ENCODE assay signal across 24 mouse cellular contexts in the genomic region with DNA sequence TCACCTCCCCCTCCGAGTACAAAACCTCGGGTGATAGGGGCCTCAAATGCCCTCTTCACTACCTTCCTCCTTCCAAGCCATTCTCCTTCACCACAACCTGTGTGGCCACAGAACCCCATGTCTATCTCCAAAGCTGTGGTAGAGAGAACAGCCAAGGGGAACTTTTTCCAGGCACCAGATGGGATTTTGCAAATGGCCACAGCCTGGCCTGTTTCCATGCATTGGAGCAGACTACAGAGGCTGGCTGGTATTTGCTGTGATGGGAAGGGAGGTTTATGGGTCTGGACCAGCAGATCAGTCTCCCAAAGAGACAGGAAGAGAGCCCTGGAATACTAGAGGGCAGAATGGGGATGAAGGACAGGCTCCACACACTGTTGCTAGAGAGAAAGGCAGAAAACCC.
DNase-seq lines count a peak whose midpoint lies in the region; ATAC-seq and TF ChIP-seq lines count a peak whose summit lies in the region.
"Had no signal": no experiment of that assay in that cellular context is flagged by ENCODE, and none has a peak within 500 bp of the region (broad histone marks: within the 10 kb centered on the region; RNA-seq: fewer than 3 reads in every experiment).

No protein-coding gene starts in this region.

- H3K4me3 ChIP-seq in layer of hippocampus, adult 2 months: no peak overlapping the region
- H3K4me3 ChIP-seq in embryonic facial prominence, embryonic 14.5 days (ENCODE audit: low read depth, low read length): no peak overlapping the region
- H3K4me3 ChIP-seq: embryonic facial prominence, embryonic 15.5 days; gastrocnemius, adult 2 months; heart, embryonic 15.5 days; hindbrain, embryonic 12.5 days; hindbrain, embryonic 15.5 days had no signal

- H3K4me2 ChIP-seq in embryonic facial prominence, embryonic 14.5 days (ENCODE audit: low read depth, low read length): no peak overlapping the region
- H3K4me2 ChIP-seq: embryonic facial prominence, embryonic 15.5 days; heart, embryonic 11.5 days; heart, embryonic 15.5 days; hindbrain, embryonic 12.5 days; hindbrain, embryonic 15.5 days had no signal

- peak; percentile 68 to 77 for DNase-seq in cerebellum, postnatal 10 days
- DNase-seq in cerebellum, adult 8-10 months: no peak
- peak; percentile 51 to 64 for DNase-seq in layer of hippocampus, postnatal 10 days (ENCODE audit: low spot score in 2 of 2)
- no peak for DNase-seq in layer of hippocampus, adult 2 months (ENCODE audit: low spot score in 2 of 2)
- peak; percentile 15 for DNase-seq in brain, adult 2 months (ENCODE audit: low read depth, low spot score)
- DNase-seq in embryonic facial prominence, embryonic 14.5 days (ENCODE audit: low spot score): no peak
- no peak for DNase-seq in left cerebral cortex, adult 8-10 months (ENCODE audit: low spot score in 2 of 2)
- DNase-seq: adrenal gland, adult 8-10 months; adrenal gland, postnatal 25 days; cerebellum, adult 18-20 months; cerebellum, adult 9-11 months; forebrain, postnatal 0 days; gastrocnemius, adult 2 months; gastrocnemius, postnatal 14 days; heart, adult 11 months; heart, postnatal 10 days; heart, postnatal 4 days had no signal

- H3K9me3 ChIP-seq in embryonic facial prominence, embryonic 14.5 days (ENCODE audit: control insufficient read depth, low read length): no peaks in the 10 kb centered on the region
- H3K9me3 ChIP-seq: embryonic facial prominence, embryonic 15.5 days; heart, embryonic 15.5 days; hindbrain, embryonic 12.5 days; hindbrain, embryonic 15.5 days had no signal

- H3K27me3 ChIP-seq in embryonic facial prominence, embryonic 14.5 days (replicated peaks; ENCODE audit: control insufficient read depth, insufficient read depth, low read length): no peaks in the 10 kb centered on the region
- H3K27me3 ChIP-seq: embryonic facial prominence, embryonic 15.5 days; heart, embryonic 15.5 days; hindbrain, embryonic 12.5 days; hindbrain, embryonic 15.5 days had no signal

- H3K9ac ChIP-seq in embryonic facial prominence, embryonic 14.5 days (ENCODE audit: low read depth, low read length): no peak overlapping the region
- H3K9ac ChIP-seq: embryonic facial prominence, embryonic 15.5 days; forebrain, postnatal 0 days; heart, embryonic 15.5 days; hindbrain, embryonic 12.5 days; hindbrain, embryonic 15.5 days had no signal

- TF ChIP-seq CTCF in layer of hippocampus, adult 2 months (conservative IDR thresholded peaks at IDR 0.05): no peak

- 0 out of 2 replicates have a peak, but pooled peaks cover under 1% of the 10 kb centered on the region for H3K36me3 ChIP-seq in embryonic facial prominence, embryonic 14.5 days (ENCODE audit: control insufficient read depth, insufficient read depth, low read length)
- H3K36me3 ChIP-seq: embryonic facial prominence, embryonic 15.5 days; heart, embryonic 15.5 days; hindbrain, embryonic 12.5 days; hindbrain, embryonic 15.5 days had no signal

- H3K4me1 ChIP-seq in embryonic facial prominence, embryonic 14.5 days (ENCODE audit: control insufficient read depth, insufficient read depth, low read length): peaks cover 26% of the 10 kb centered on the region

- H3K27ac ChIP-seq in layer of hippocampus, adult 2 months: no peak overlapping the region
- H3K27ac ChIP-seq in embryonic facial prominence, embryonic 14.5 days (replicated peaks; ENCODE audit: low read depth, low read length): 0 out of 2 replicates have a peak overlapping the region, but pooled peaks have one; percentile 13
- H3K27ac ChIP-seq: embryonic facial prominence, embryonic 15.5 days; heart, embryonic 15.5 days; hindbrain, embryonic 12.5 days; hindbrain, embryonic 15.5 days had no signal

- WGBS in embryonic facial prominence, embryonic 14.5 days: 69% methylated on average over 2 of the region's 2 CpGs

- ATAC-seq in embryonic facial prominence, embryonic 14.5 days (ENCODE audit: low read depth): no peak
- ATAC-seq: activated CD4-positive, CD25-positive, alpha-beta regulatory T cell, adult 4 months; forebrain, embryonic 14.5 days; forebrain, postnatal 0 days had no signal

Comparison
In these comparisons a context has a peak if more than half of its experiments do, and no peak if none do; other contexts are left out.
1. DNase-seq: peak in cerebellum, postnatal 10 days (2 of 2), layer of hippocampus, postnatal 10 days (2 of 2) and brain, adult 2 months (single experiment); none in cerebellum, adult 8-10 months (single experiment), layer of hippocampus, adult 2 months (0 of 2), embryonic facial prominence, embryonic 14.5 days (single experiment) and left cerebral cortex, adult 8-10 months (0 of 2).